Mouse (Mus musculus): ENCODE measurements around the gene Atf1. TPM values are rescaled to one million over a fixed set of nuclear protein-coding genes. Genes with fewer than 3 reads are reported as not detected.

Gene Atf1
- total RNA-seq (2021) = 10 to 100 TPM; 44.2 to 57.7 TPM
- long read RNA-seq, experiment 1, transcript Atf1-201 (7 exons, 2,365 nt) = major isoform, 8 of 12 reads
- long read RNA-seq, experiment 1, partial matches to known transcripts = 2 of 12 reads
- long read RNA-seq, experiment 1, other reads (novel, unspliced or antisense) = 2 of 12 reads
- long read RNA-seq, experiment 2, transcript Atf1-201 (7 exons, 2,365 nt) = major isoform, 10 of 14 reads
- long read RNA-seq, experiment 2, partial matches to known transcripts = 1 of 14 reads
- long read RNA-seq, experiment 2, other reads (novel, unspliced or antisense) = 3 of 14 reads

DNA sequence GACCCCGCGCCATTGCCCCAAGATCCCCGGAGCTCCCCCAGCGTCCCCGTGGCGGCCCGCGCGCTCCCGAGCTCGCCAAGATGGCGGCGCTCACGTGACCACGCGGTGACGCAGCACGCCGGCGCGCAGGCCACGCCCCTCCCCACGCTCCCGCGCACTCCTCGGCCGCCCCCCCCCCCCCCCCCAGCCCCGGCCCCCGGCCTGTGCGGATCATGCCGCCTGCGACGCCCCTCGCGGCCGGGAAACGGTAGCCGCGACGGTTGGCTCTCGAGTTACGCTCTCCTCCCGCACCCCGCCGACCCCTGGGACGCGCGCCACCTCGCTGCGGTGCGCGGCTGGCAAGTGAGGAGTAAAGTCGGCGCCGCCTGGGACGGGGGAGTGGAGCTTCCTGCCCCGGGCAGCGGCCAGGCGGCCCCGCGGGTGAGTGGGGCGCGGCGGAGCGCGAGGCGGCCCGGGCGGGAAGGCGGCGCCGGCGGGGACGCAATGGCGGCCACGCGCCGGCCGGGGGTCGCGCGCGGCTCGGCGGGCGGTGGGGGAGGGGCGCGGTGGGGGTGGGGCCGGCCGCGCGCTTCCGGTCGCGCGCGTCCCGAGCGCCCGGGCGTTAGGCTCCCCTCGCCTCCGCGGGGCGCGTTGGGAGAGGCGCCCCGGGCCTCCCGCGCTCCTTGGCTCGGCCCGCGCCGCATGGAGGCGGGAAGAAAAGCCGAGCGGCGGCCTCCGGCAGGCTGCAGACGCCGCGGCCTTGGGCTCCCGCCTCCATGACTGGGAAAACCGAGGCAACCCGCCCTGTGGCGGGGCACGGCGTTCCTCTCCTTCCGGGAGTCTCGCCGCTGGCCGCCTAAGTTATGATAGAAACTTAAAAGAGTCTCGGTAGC, at the start of gene Atf1:
Gene Atf1, plus strand, starts transcription at position 157 of the 872 bp plus-strand sequence.
- DNase-seq (ENCODE audit: low spot score) = peak; percentile 92

DNA sequence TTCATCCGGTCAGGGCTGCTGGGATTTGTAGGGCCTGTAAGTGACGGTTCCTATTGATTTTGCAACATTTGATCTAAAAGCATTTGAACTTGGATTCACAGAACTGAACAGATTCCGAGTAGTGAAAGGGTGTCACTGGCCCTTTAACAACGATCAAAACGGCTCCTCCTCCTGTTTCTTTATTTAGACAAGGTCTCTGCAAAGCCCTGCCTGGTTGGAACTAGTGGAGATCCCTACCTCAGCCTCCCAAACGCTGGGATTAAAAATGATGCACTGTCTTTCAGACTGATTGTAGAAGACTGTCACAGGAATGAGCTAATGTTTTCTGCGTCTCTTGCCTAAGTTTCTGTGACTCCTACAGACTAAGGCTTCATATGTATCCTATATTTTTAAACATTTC, 49.1 kb upstream of the Atf1 start:
- DNase-seq (ENCODE audit: low spot score) = no peak

DNA sequence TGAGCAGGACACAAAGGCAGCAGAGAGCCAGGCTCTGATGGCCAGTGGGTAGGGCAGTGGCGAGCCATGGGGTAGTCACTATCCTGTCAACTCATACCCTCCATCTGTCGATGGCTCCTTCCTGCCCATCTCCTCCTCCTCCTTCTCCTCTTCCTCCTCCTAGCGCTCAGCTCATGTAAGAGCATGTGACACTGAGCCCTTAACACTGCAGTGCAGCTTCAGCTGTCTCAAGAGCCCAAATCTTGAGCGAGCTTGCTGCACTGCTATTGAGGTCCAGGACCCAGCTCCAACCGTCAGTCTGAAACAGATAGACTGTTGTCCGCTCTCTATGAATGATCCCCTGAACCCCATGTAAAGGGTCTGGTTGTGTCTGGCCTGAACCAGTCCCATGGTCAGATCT, 47.9 kb upstream of the Atf1 start:
- DNase-seq (ENCODE audit: low spot score) = no peak

DNA sequence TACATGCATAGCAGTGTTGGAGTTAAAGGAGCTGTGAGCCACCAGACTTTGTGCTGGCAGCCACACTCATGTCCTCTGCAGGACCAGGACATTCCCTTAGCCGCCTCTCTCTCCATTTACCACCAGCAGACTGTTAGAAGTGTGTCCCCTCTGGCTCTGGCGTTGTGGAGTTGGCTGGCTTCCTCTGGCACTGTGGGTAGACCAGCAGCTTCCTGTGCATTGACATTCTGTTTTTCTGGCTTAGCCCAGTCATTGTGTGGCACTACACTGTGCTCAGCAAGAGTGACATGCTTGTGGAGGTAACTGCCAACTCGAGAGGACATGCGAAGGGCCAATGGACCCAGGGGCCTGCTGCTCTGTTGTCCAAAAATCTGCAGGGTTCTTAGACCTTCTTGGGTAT, 47.4 kb upstream of the Atf1 start:
- DNase-seq (ENCODE audit: low spot score) = no peak

DNA sequence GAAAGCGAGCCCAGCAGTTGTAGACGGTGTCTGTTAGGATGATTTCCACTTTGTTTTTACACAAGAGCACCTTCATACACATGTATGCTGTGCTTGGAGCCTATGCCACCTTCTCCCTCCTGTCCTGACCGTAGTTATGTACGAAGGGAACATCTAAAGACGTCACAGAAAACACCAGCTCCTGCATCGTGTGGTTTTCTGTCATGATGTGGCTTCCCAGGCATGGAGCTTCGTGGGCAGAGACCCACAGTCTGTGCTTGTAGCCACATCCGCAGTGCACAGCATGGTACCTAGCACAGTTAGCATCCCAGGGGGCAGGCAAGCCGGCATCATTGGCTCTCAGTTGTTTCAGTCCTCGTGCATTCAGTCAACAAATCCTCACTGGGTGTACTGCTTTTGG, 45.8 kb upstream of the Atf1 start:
- no peak for DNase-seq (ENCODE audit: low spot score)

DNA sequence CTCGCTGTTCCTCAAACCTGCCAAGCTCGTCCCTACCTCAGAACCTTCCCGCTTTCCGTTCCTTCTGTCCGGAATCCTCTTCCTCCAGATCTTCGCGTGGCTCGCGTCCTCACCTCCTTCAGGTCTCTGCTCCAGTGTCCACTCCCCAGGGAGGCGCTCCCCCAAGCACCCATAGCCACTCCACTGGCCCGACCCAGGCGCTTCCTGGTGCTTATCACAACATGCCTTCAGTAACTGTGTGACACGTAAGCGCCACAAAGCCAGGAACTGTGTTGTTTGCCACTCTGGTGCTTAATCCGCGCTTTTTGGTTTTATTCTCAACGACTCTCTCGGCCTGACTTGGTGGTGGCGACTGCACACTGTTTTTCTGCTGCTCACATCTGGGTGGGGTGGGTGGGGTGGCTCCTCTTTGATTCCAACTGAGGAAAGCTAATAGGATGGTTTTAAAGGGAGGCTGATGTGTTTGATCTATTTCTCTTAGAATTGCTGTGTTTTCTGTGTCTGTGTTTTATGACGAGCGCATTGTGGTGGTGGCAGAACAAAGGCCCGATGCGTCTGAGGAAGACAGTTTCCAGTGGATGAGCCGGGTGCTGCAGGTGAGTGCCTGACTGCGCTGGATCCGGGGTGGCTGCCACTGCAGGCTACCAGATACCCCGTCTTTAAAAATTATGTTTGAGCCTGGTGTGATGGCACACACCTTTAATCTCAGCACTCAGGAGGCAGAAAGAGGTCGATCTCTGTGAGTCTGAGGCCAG, 44.9 kb upstream of the Atf1 start:
- DNase-seq (ENCODE audit: low spot score) = no peak

DNA sequence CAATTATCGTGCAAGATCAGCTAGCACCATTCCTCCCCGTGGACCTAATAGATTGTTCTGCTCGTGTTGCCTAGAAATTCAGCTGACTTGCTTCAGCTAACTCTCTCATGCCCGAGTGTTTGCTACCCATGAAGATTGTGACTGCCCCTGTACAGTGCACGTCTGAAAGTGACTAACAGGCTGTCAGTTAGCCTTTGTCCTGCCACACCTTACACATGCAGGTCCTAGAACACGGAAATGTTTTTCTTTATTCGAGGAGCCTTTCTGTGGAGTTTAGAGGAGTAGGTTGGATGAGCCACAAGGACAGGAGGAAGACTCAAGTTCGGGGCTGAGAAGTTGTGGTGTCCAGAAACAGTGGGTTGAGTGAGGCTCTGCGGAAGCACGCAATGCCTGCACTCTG, 44.1 kb upstream of the Atf1 start:
- DNase-seq (ENCODE audit: low spot score) = no peak

DNA sequence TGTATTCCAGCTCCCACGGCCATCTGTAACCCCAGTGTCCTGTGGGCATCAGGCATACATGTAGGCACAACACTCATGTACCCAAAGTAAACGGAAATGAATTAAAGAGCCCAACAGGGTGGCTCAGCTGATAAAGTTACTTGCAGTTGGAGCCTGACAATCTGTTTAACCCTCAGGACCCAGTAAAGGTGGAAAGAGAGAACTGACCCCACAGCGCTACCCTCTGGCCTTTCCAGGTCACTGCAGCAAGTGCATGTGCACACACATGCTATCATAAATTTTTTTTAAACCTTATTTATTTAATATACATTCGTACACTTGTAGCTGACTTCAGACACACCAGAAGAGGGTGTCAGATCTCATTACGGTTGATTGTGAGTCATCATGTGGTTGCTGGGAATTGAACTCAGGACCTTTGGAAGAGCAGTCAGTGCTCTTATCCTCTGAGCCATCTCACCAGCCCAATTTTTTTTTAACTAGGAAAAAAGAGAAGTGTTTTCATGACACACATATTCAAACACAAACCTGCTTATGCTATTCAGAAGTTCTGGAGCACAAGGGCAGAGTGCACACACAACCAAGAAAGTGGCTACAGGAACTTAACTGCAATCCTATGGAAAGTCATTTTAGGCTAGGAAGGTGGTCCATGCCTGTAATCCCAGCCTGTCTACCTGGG, 42.7 kb upstream of the Atf1 start:
- no peak for DNase-seq (ENCODE audit: low spot score)

DNA sequence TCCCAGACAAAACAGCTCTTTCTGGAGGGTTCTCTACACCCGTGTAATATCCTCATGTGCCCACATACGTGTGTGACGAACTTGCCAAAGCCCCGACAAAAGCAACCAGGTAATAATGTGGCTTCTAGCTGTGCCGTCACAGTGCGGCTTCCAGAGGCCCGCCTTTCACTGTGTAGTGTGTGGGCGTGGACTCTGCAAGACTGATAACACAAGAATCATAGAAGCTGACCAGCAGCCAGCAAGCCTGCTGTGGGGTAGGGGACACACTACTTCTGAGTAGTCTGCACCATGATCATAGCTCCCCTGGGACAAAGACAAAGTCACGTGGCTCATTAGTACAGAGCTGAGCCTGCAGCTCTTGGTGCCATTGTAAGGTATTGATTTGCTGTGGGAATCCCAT, 41.4 kb upstream of the Atf1 start:
- DNase-seq (ENCODE audit: low spot score) = no peak

DNA sequence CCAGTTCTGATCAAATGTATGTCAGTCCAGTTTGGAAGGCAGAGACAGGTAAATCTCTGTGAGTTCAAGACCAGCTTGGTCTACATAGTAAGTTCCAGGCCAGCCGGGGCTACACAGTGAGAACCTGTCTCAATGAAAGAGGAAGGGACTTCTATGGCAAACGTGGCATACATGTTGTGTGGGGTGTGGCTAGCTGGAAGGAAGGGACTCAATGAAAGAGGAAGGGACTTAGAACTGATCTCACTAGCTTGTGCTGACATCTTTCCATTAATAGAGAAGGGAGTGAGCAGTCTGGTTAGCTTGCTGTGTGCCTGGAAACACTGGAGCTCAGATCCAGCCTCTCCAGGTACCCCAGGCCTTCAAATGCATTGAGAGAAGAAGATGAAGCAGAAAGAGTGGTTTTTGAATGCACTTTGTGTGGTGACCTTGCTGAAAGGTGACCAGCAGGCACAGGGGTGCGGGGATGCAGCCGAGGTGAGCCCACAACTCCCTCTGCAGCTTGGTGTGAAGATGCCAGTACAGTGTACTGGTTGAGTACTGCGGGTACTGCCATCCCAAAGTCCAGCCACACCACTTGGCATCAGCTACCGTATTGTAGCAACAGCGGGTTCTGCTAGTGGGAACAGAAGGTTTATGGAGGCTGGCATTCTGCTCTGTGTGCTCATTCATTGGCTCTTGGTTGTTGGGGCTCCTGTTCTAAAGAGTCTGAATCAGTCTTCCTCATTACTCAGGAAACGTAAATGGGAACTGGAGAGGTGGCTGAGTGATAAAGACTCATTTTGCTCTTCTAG, 40.5 kb upstream of the Atf1 start:
- no peak for DNase-seq (ENCODE audit: low spot score)

DNA sequence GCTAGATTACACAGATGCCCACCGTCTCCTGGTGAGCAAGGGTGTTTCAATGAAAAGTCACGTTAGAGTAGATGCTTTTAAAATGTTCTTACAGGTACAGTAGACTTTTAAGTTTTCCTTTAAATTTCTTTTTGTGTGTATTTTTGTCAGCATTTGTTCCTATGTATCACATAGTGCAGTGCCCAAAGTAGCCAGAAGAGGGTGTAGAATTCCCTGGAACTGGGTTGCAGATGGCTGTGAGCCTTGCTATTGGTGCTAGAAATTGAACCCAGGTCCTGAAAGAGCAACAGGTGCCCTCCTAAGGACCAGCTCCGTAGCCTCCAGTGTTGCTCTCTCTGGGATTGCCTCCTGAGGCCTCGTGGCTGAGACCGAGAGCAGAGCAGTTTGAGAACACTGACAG, 39.1 kb upstream of the Atf1 start:
- DNase-seq (ENCODE audit: low spot score) = no peak

DNA sequence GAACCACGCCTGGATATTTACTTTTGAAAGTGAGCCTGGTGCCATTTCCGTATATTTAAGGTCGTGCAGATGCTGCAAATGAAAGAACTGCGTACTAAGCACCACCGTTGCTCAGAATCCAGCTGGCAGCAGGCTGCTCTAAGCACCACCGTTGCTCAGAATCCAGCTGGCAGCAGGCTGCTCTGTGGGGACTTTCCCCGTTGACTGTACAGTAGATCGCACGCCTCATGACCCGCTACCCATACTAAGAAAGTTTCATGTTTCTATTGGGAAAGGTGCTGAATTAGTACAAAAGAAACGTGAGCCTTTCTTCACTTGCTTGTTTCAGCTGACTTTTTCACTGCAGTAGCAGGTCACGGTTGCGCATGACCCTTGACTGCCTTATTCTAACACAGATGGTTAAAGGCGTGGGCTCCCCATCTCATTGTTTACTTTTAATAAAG, 38.6 kb upstream of the Atf1 start:
- DNase-seq (ENCODE audit: low spot score) = no peak

DNA sequence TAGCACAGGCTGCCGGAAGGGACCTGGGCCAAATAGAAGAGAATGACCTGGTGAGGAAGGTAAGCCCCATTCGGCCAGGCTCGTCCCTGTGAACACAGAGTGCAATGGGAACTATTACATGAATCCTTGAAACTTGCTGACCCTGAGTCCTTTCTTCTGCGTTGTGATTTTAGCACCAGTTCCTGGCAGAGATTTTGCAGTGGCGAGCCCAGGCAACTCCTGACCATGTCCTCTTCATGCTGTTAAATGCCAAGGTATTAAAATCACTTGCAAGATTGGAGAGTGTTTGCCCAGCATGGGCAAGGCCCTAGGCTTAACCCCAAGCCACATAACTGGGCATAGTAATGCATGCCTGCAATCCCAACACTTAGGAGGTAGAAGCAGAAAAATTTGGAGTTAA, 37.5 kb upstream of the Atf1 start:
- DNase-seq (ENCODE audit: low spot score) = peak; percentile 68

DNA sequence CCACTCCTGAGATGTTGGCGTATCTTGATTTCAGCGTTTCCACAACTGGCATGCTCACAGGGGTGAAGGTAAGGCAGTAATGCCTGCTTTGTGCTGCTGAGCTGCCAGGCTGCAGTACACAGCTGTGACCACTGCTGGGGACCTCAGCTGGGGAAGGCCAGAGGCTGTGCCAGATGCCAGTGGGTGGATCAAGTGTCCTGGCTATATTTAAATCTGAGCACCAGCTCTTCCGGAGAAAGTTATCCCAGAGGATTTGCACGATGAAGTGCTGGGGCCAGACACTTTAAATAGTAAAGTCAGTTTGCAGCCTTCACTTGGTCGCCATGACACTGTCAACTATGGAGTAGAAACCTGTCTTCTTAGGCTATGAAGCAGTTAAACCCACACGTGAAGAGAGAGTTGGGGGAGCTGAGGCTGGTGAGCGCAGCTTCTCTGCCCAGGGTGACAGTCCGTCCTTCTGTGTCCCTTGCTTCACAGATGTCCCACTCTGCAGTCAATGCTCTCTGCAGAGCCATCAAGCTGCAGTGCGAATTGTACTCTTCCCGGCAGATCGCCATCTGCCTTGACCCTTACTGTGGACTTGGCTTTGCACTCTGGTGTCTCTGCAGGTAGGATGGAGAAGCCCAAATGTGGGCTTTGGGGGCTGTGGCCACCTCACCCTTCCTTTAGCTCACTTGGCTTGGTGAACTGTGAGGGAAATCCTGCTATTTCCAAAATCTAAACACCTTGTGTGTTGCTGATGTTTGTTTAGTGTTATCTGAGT, 28.5 kb upstream of the Atf1 start:
- peak; percentile 77 for DNase-seq (ENCODE audit: low spot score)

DNA sequence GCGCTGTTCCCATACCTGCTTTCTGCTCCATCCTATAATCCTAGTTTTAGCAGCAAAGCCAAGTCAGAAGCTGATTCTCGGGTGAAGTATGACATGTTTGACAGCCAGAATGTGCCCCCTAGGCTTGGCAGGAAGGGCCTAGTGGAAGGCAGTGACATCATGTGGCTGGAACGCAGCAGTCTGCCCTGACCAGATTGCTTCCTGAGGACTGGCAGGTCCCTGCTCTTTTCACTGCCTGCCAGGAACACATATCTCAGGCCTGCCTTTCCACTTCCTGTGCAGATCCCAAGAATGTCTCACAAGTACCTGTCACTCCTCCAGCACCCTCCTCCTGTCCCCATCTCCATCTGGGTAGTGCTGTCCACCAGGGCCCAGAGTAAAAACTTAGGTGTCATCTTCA, 27.8 kb upstream of the Atf1 start:
- DNase-seq (ENCODE audit: low spot score) = peak; percentile 59

DNA sequence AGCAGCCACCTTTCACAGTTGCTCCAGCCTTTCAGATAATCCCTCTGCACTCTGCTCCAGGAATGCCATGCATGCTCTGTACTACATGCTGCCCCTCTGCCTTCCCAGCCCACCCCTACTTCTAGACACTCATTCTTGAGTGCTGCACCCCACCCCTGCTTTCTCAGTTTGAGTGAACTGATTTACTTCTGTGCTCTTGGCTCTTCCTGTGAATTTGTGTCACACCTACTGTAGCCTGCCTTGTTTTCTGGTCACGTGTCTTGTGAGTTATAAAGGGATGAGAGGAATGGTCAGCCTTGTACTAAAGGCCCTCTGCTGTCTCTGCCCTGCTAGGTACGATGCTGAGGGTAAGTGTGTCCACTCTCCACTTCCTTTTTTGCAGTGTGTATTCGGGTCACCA, 25.8 kb upstream of the Atf1 start:
- no peak for DNase-seq (ENCODE audit: low spot score)

DNA sequence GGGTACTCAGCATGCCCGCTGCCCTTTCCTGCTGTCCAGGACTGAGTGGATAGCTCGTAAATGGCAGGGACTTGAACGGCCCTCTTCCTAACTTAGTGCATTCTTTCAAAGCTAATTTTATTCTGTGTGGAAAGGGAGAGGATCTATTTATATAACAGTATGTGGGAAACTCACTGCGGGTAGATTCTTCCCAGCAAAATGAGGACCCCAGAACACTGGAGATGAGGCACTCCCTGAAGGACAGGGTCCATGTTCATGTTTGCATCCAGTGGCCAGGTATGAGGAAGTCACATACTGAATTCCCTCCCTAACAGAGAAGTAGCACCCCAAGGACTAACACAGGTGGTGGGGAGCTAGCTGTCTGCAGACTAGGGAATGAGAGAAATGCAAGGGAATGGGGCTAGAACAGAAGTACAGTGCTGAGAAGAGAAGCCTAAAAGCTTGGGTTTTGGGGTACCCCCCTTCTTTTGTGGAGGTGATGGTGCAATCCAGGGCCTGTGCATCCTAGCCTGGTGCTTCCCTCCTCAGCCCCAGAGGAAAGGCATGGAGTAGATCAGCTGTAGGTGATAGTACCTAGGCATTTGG, 25.1 kb upstream of the Atf1 start:
- DNase-seq (ENCODE audit: low spot score) = no peak

DNA sequence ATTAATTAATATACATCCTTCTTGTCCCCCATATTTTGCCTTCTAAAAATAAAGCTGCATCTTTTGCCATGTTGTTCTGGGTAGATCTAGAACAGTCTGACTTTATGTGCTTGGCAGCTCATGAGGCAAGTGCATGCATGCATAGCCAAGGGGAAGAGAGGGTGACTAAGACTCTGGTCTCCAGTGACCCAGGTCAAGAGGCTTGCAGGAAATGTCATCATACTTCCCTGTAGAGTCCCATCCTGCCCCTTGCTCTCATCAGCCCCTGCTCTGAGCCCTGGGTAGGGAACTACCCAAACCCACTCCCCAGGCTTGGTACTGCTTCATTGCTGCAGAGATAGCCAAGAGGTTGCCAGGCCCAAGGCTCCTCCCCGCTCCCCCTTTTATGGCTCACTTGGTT, 23.0 kb upstream of the Atf1 start:
- no peak for DNase-seq (ENCODE audit: low spot score)

DNA sequence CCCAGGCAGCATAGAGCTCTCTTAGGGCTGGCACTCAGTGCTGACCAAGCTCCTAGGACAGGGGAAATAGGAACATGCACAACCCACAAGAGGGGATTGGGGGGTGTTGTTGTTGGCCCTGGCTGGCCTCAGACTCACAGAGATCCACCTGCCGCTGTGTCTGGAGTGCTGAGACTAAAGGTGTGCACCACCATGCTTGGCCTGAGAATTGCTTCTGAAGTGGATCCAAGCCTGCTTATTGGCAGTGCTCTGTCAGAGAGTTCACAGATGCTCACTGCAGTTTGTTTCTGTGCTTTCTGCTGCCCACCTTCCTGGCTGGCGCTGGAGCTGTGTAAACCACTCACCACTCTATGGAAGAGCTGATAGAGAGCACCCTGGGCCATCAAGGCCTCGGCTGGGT, 17.6 kb upstream of the Atf1 start:
- DNase-seq (ENCODE audit: low spot score) = no peak

DNA sequence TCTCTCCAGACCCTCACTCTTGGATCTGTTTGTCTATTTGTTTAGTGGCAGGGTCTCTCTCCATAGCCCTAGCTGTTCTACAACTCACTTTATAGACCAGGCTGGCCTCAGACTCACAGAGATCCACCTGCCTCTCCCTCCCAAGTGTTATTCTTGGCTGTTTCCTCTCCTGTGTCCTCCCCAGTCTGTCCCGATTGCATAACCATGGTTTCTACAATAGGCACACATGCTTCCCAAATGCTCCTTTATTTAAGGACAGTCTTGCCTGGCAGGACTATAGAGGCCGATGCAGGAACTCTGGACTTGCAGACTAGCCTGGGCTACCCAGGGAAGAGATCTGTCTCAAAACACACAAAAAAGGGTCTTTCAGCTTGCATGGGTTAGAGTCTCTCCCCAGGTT, 14.3 kb upstream of the Atf1 start:
- no peak for DNase-seq (ENCODE audit: low spot score)
